Mouse (Mus musculus): Measurements from ENCODE around the gene Parvg.
A peak's percentile ranks its signal among the peaks of the same experiment; 100 is the strongest.

Gene Parvg

GRCm38 (mm10) chr15:84303264-84303663 is 20.6 kb upstream of the Parvg start:
- no peak for DNase-seq (ENCODE audit: extremely low read depth, low read depth)

GRCm38 (mm10) chr15:84305333-84305732 is 18.5 kb upstream of the Parvg start:
- DNase-seq (ENCODE audit: extremely low read depth, low read depth), result no peak

- DNase-seq (ENCODE audit: extremely low read depth, low read depth), result no peak
These were observed 13.6 kb upstream of the Parvg start for GRCm38 (mm10) chr15:84310271-84310670.

GRCm38 (mm10) chr15:84311295-84312085 is 12.3 kb upstream of the Parvg start:
- no peak for DNase-seq (ENCODE audit: extremely low read depth, low read depth)

GRCm38 (mm10) chr15:84312878-84313565 is 10.8 kb upstream of the Parvg start:
- no peak for DNase-seq (ENCODE audit: extremely low read depth, low read depth)

- DNase-seq (ENCODE audit: extremely low read depth, low read depth), result no peak
These were observed 10.3 kb upstream of the Parvg start for GRCm38 (mm10) chr15:84313566-84313878.

- DNase-seq (ENCODE audit: extremely low read depth, low read depth), result no peak
These were observed 9.3 kb upstream of the Parvg start for GRCm38 (mm10) chr15:84314420-84315080.

GRCm38 (mm10) chr15:84315276-84316046 is 8.4 kb upstream of the Parvg start:
- DNase-seq (ENCODE audit: extremely low read depth, low read depth), result no peak

GRCm38 (mm10) chr15:84319393-84319792 is 4.4 kb upstream of the Parvg start:
- no peak for DNase-seq (ENCODE audit: extremely low read depth, low read depth)

- DNase-seq (ENCODE audit: extremely low read depth, low read depth), result no peak
These were observed 2.2 kb upstream of the Parvg start for GRCm38 (mm10) chr15:84321544-84322174.

- peak; percentile 20 for DNase-seq (ENCODE audit: extremely low read depth, low read depth)
These were observed 1.2 kb downstream of the Parvg start for GRCm38 (mm10) chr15:84324870-84325553.

GRCm38 (mm10) chr15:84325736-84326135 is 1.9 kb downstream of the Parvg start:
- no peak for DNase-seq (ENCODE audit: extremely low read depth, low read depth)

GRCm38 (mm10) chr15:84328870-84329269 is 5.0 kb downstream of the Parvg start:
- no peak for DNase-seq (ENCODE audit: extremely low read depth, low read depth)

- no peak for DNase-seq (ENCODE audit: extremely low read depth, low read depth)
These were observed 6.1 kb downstream of the Parvg start for GRCm38 (mm10) chr15:84329940-84330339.

GRCm38 (mm10) chr15:84331066-84331612 is 7.3 kb downstream of the Parvg start:
- no peak for DNase-seq (ENCODE audit: extremely low read depth, low read depth)

GRCm38 (mm10) chr15:84336281-84336817 is 12.5 kb downstream of the Parvg start:
- peak; percentile 71 for DNase-seq (ENCODE audit: extremely low read depth, low read depth)

GRCm38 (mm10) chr15:84337599-84337998 is 13.8 kb downstream of the Parvg start:
- no peak for DNase-seq (ENCODE audit: extremely low read depth, low read depth)

GRCm38 (mm10) chr15:84340926-84341325 is 17.1 kb downstream of the Parvg start:
- DNase-seq (ENCODE audit: extremely low read depth, low read depth), result no peak

- DNase-seq (ENCODE audit: extremely low read depth, low read depth), result no peak
These were observed 24.9 kb downstream of the Parvg start for GRCm38 (mm10) chr15:84348769-84349168.

Data from MEL-GATA-1-ER (cell line).